12 mouse cellular contexts compared by ENCODE assay signal in genomic region chr9:69466098-69466497, GRCm38 (mm10). TPM values are rescaled to one million over a fixed set of nuclear protein-coding genes. Genes with fewer than 3 reads are reported as not detected.
DNase-seq lines count a peak whose midpoint lies in the region; ATAC-seq and TF ChIP-seq lines count a peak whose summit lies in the region.
"Had no signal": no experiment of that assay in that cellular context is flagged by ENCODE, and none has a peak within 500 bp of the region (broad histone marks: within the 10 kb centered on the region; RNA-seq: fewer than 3 reads in every experiment).

No protein-coding gene starts in this region.

- no peak for TF ChIP-seq CTCF in heart, adult 2 months (IDR thresholded peaks at IDR 0.05)
- TF ChIP-seq CTCF in lung, embryonic 14.5 days (IDR thresholded peaks at IDR 0.05; ENCODE audit: low read depth) = no peak
- TF ChIP-seq CTCF in lung, adult 2 months (IDR thresholded peaks at IDR 0.05; ENCODE audit: insufficient read depth, low read length) = no peak
- no peak for TF ChIP-seq CTCF in embryonic fibroblast, embryonic 13.5 days (IDR thresholded peaks at IDR 0.05; ENCODE audit: borderline replicate concordance, insufficient read depth, low read length)

- 79% methylated on average over 4 of the region's 4 CpGs for WGBS in heart, embryonic 11.5 days (ENCODE audit: insufficient replicate concordance)
- WGBS in heart, adult 2 months = 69% methylated on average over 4 of the region's 4 CpGs
- WGBS in lung, embryonic 14.5 days = 52% methylated on average over 4 of the region's 4 CpGs
- 37% methylated on average over 4 of the region's 4 CpGs for WGBS in lung, adult 2 months
- WGBS in stomach, embryonic 15.5 days = 39% methylated on average over 4 of the region's 4 CpGs

- no peak overlapping the region for H3K4me3 ChIP-seq in heart, embryonic 11.5 days (ENCODE audit: low read depth, low read length)
- H3K4me3 ChIP-seq in heart, adult 2 months = no peak overlapping the region
- no peak overlapping the region for H3K4me3 ChIP-seq in lung, embryonic 14.5 days (ENCODE audit: low read depth, low read length)
- H3K4me3 ChIP-seq in lung, adult 2 months (replicated peaks; ENCODE audit: extremely low read depth, low read depth, low read length) = no peak overlapping the region
- no peak overlapping the region for H3K4me3 ChIP-seq in embryonic fibroblast, embryonic 13.5 days (ENCODE audit: insufficient read depth, low read length)
- no peak overlapping the region for H3K4me3 ChIP-seq in stomach, embryonic 15.5 days (replicated peaks)
- H3K4me3 ChIP-seq: forebrain, embryonic 15.5 days; limb, embryonic 13.5 days had no signal

- DNase-seq in heart, adult 2 months = no peak
- DNase-seq in lung, embryonic 14.5 days = no peak
- DNase-seq in lung, adult 2 months = no peak
- DNase-seq in gastrocnemius, adult 18-20 months (ENCODE audit: low spot score) = no peak
- DNase-seq in lung, adult 18-20 months = no peak
- DNase-seq: cerebellum, adult 9-10 months had no signal

- H3K27ac ChIP-seq in heart, embryonic 11.5 days (ENCODE audit: low read depth, low read length) = 0 out of 2 replicates have a peak overlapping the region, but pooled peaks have one; percentile 6
- H3K27ac ChIP-seq in heart, adult 2 months = no peak overlapping the region
- peak overlapping the region; percentile 46; the same call in 1 of the 2 replicates for H3K27ac ChIP-seq in lung, embryonic 14.5 days (ENCODE audit: low read depth)
- peak overlapping the region; percentile 66 for H3K27ac ChIP-seq in embryonic fibroblast, embryonic 13.5 days (ENCODE audit: insufficient read depth, low read length)
- peak overlapping the region; percentile 75 for H3K27ac ChIP-seq in stomach, embryonic 15.5 days
- H3K27ac ChIP-seq: forebrain, embryonic 15.5 days had no signal

- intact Hi-C loops in heart, adult 2 months (cut with DNase I) = no loop called here

- no peak for TF ChIP-seq EP300 in heart, adult 2 months (IDR thresholded peaks at IDR 0.05; ENCODE audit: insufficient read depth, low read depth, low read length)

- peaks cover 6% of the 10 kb centered on the region; the same call in 1 of the 2 replicates for H3K36me3 ChIP-seq in heart, embryonic 11.5 days (ENCODE audit: control insufficient read depth, insufficient read depth, low read length)
- H3K36me3 ChIP-seq in heart, adult 2 months (ENCODE audit: control insufficient read depth, insufficient read depth, low read length) = peaks cover 17% of the 10 kb centered on the region
- H3K36me3 ChIP-seq in lung, embryonic 14.5 days (ENCODE audit: insufficient read depth) = peaks cover 46% of the 10 kb centered on the region
- peaks cover 19% of the 10 kb centered on the region for H3K36me3 ChIP-seq in stomach, embryonic 15.5 days
- H3K36me3 ChIP-seq: forebrain, embryonic 15.5 days had no signal

- H3K79me2 ChIP-seq in heart, adult 2 months (replicated peaks; ENCODE audit: control insufficient read depth, insufficient read depth, low read length) = peaks cover 1% of the 10 kb centered on the region; the same call in 1 of the 2 replicates

- no peak for ATAC-seq in heart, embryonic 11.5 days (replicated peaks; ENCODE audit: insufficient number of reproducible peaks, low FRiP score, low TSS enrichment)
- ATAC-seq in lung, embryonic 14.5 days (ENCODE audit: insufficient read depth) = no peak
- no peak for ATAC-seq in stomach, embryonic 15.5 days (ENCODE audit: insufficient read depth, low FRiP score, low read depth)
- ATAC-seq: activated CD4-positive, CD25-positive, alpha-beta regulatory T cell, adult 4 months; forebrain, embryonic 15.5 days had no signal

- H3K4me2 ChIP-seq in heart, embryonic 11.5 days = no peak overlapping the region
- no peak overlapping the region for H3K4me2 ChIP-seq in lung, embryonic 14.5 days
- peak overlapping the region; percentile 8; the same call in 1 of the 2 replicates for H3K4me2 ChIP-seq in stomach, embryonic 15.5 days
- H3K4me2 ChIP-seq: forebrain, embryonic 15.5 days; limb, embryonic 13.5 days had no signal

- H3K4me1 ChIP-seq in heart, embryonic 11.5 days (ENCODE audit: control insufficient read depth, insufficient read depth, low read length) = peaks cover 24% of the 10 kb centered on the region
- H3K4me1 ChIP-seq in heart, adult 2 months (ENCODE audit: control insufficient read depth, insufficient read depth, low read length) = peaks cover 13% of the 10 kb centered on the region
- H3K4me1 ChIP-seq in lung, embryonic 14.5 days (ENCODE audit: insufficient read depth) = peaks cover 35% of the 10 kb centered on the region
- peaks cover 18% of the 10 kb centered on the region for H3K4me1 ChIP-seq in lung, adult 2 months (ENCODE audit: control insufficient read depth, insufficient read depth, low read length)
- peaks cover 47% of the 10 kb centered on the region for H3K4me1 ChIP-seq in embryonic fibroblast, embryonic 13.5 days (ENCODE audit: control insufficient read depth, insufficient read depth, low read length)
- peaks cover 64% of the 10 kb centered on the region for H3K4me1 ChIP-seq in stomach, embryonic 15.5 days

- H3K27me3 ChIP-seq in heart, embryonic 11.5 days (ENCODE audit: control insufficient read depth, insufficient read depth, low read length) = no peaks in the 10 kb centered on the region
- no peaks in the 10 kb centered on the region for H3K27me3 ChIP-seq in heart, adult 2 months (ENCODE audit: control insufficient read depth, insufficient read depth, low read length)
- no peaks in the 10 kb centered on the region for H3K27me3 ChIP-seq in lung, embryonic 14.5 days (ENCODE audit: insufficient read depth, low read length)
- no peaks in the 10 kb centered on the region for H3K27me3 ChIP-seq in stomach, embryonic 15.5 days (replicated peaks)
- H3K27me3 ChIP-seq: forebrain, embryonic 15.5 days; limb, embryonic 13.5 days had no signal

- H3K9me3 ChIP-seq in heart, embryonic 11.5 days (replicated peaks; ENCODE audit: control insufficient read depth, low read length) = no peaks in the 10 kb centered on the region
- no peaks in the 10 kb centered on the region for H3K9me3 ChIP-seq in lung, embryonic 14.5 days (ENCODE audit: low read depth, low read length)
- H3K9me3 ChIP-seq in stomach, embryonic 15.5 days = no peaks in the 10 kb centered on the region
- H3K9me3 ChIP-seq: forebrain, embryonic 15.5 days; limb, embryonic 13.5 days had no signal

- TF ChIP-seq POLR2A in heart, adult 2 months (IDR thresholded peaks at IDR 0.05; ENCODE audit: insufficient read depth, low read depth, low read length) = no peak
- TF ChIP-seq POLR2A in lung, adult 2 months (IDR thresholded peaks at IDR 0.05; ENCODE audit: borderline replicate concordance, extremely low read depth, low read depth, low read length) = no peak
- TF ChIP-seq POLR2A in embryonic fibroblast, embryonic 13.5 days (IDR thresholded peaks at IDR 0.05; ENCODE audit: low read depth, low read length) = no peak; the same call in 1 of the 2 replicates

- no peak overlapping the region for H3K9ac ChIP-seq in heart, embryonic 11.5 days (ENCODE audit: low read depth, low read length)
- H3K9ac ChIP-seq in heart, adult 2 months (ENCODE audit: low read depth, low read length) = no peak overlapping the region
- H3K9ac ChIP-seq in lung, embryonic 14.5 days = no peak overlapping the region
- H3K9ac ChIP-seq in stomach, embryonic 15.5 days = no peak overlapping the region
- H3K9ac ChIP-seq: forebrain, embryonic 15.5 days; limb, embryonic 13.5 days had no signal

RNA-seq across cellular contexts. Expression of gene Anxa2, which starts 12.7 kb away (rescaled TPM):
- 386 and 425 TPM in 2 replicates for polyA plus RNA-seq in heart, embryonic 11.5 days (2014; fragmentation: Nextera tagmentation; extraction: Ambion mirVana)
- total RNA-seq in heart, adult 2 months (2021) = 10 to 100 TPM; 59.7 to 72.5 TPM
- polyA plus RNA-seq in heart, adult 2 months (2012; rRNA removed) = 97.4 and 123 TPM in 2 replicates
- polyA plus RNA-seq in lung, embryonic 14.5 days (2014; fragmentation: Nextera tagmentation; extraction: Ambion mirVana) = 474 and 484 TPM in 2 replicates
- 352 and 457 TPM in 2 replicates for polyA plus RNA-seq in lung, adult 2 months (2012; rRNA removed)
- 1,213 and 1,412 TPM in 2 replicates for polyA plus RNA-seq in embryonic fibroblast, embryonic 13.5 days (2011; ENCODE audit: insufficient read length, low read depth, missing spikeins)
- 866 and 946 TPM in 2 replicates for polyA plus RNA-seq in stomach, embryonic 15.5 days (2015; fragmentation: Nextera tagmentation; extraction: Ambion mirVana)
- 10 to 100 TPM; 29.4 to 53.6 TPM for total RNA-seq in gastrocnemius, adult 18-20 months (2021)
